Mouse (Mus musculus) 3T3-L1 (cell line): ENCODE data around the gene Mybpc1.
"Not testable (repeated sequence)": the region's sequence is repeated elsewhere in the genome, so short reads cannot be mapped to it uniquely, and the experiment has no call there.

Experiments
- DNase-seq: peaks from one replicate; pipeline ENCODE4 v3.0.0-alpha.2; 2015; ENCODE audit warnings: low read depth, low spot score

The Mybpc1 gene

DNA sequence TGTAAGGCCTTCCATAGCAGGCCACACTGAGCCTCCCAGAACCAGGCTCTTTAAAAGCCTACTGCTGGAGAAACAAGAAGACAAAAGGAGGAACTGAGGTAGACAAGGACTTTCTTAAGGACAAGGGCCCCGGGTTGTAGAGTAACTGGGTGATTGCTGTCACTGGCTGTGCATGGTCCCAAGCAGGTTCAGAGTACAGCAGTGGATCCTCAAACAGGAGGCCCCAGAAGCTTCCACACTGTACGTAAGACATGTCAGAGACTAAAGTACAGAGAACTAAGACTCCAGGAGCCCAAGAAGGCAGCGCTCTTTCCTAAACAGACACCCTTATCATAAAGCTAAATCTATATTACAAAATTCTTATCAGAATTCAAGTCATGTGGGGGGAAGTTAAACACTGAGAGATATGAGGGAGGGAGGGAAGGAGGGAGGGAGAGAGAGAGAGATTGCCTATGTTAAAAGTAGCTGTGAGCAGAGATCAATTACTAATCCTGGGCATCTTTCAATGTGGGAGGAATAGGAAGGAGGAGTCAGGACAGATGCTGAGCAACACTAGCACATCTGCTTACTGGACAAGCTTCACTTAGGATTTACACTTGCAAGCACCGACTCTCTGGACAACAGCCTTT, 109.9 kb downstream of the Mybpc1 start:
- DNase-seq = no peak

- DNase-seq = no peak
These were observed 112.3 kb downstream of the Mybpc1 start for GRCm38 (mm10) chr10:88492658-88493057.

DNA sequence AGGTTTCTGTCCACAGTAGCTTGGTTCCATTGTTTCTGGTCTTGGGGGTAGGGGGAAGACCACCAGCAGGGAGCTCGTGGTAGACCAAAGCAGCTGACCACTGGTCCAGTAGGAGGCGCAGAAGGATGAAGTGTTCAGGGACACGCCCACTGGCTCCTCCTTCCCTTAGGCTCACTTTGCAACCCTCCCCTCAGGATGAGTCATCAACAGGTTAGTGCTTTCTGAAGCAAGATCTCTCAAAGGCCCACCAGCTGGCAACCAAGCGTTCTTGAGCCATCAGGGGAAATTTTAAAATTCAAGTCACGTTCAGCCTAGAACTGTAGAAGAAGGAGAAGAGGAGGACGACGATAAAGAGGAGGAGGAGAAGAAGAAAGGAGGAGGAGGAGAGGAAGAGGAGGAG, 113.3 kb downstream of the Mybpc1 start:
- DNase-seq = peak; percentile 62

DNA sequence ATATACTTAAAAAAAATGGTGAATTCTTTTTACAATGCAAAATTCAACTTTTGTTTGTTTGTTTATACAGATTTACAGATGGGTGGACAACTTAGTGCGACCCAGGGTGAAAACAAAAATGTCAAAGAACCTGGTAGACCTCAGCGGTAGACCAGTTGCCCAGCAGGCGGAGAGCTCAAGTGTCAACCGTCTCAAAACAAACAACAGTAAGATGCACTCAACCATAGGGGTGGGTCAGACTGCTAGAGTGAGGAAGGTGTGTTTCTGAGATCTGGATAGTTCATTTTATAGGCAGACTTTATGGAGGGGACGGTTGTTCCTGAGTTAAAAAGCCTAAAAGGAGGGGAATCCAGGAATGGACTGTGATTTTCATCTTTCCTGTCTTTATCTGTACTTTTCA, 116.3 kb downstream of the Mybpc1 start:
- no peak for DNase-seq

- not testable (repeated sequence) for DNase-seq
These were observed 122.1 kb downstream of the Mybpc1 start for GRCm38 (mm10) chr10:88482866-88483265.
